Mouse (Mus musculus) urinary bladder, postnatal 25 days (tissue): ENCODE measurements at regions not wholly inside any gene's neighbourhood (a gene's known extent, or its start where the extent isn't known, plus 50 kb on each side); places are given as distances from the start of the nearest gene placed in this dataset.

ENCODE experiments used
- DNase-seq: peaks from one replicate; pipeline ENCODE4 v3.0.0; 2022; ENCODE audit warnings: low spot score

GRCm38 (mm10) chr9:46457945-46458344 lies 138.2 kb upstream of the 4931429L15Rik start:
- DNase-seq = no peak

DNA sequence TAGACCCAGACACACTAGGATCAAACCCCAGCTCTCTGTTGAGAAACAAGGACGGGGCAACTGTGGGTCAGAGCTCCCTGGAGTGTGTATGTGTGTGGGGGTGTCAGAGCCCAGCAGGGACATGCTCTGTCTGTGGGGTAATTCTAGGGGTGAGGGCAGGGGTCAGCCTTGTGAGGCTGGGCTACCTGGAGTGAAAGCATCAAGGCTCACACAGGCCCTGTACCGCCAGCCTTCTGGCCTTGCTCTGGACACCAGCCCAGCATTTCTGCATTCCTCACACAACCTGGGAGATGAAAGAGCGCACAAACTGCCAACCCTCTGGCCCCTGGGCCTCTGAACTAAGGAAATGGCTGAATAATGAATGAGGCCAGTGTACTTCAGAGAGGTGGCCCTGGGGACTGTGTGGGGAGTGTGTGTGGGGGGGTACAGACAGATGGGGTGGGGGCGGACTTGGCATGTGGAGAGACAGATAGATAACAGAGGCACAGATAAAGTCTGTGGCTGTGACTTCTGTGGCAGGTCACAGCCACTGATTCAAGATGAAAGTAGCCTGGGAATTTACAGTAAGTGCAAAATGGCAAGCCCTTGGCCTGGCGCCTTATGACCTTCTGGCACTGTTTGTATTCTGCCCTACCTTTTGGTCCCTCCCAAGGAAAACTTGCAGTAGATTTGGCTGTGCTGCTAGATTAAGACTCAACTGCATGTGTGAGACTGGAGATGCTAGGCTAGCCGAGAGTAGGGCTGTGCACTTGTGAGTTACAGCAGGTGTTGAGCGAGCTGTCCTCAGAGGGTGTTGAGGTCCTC lies 135.2 kb upstream of the 4931429L15Rik start:
- DNase-seq = no peak

DNA sequence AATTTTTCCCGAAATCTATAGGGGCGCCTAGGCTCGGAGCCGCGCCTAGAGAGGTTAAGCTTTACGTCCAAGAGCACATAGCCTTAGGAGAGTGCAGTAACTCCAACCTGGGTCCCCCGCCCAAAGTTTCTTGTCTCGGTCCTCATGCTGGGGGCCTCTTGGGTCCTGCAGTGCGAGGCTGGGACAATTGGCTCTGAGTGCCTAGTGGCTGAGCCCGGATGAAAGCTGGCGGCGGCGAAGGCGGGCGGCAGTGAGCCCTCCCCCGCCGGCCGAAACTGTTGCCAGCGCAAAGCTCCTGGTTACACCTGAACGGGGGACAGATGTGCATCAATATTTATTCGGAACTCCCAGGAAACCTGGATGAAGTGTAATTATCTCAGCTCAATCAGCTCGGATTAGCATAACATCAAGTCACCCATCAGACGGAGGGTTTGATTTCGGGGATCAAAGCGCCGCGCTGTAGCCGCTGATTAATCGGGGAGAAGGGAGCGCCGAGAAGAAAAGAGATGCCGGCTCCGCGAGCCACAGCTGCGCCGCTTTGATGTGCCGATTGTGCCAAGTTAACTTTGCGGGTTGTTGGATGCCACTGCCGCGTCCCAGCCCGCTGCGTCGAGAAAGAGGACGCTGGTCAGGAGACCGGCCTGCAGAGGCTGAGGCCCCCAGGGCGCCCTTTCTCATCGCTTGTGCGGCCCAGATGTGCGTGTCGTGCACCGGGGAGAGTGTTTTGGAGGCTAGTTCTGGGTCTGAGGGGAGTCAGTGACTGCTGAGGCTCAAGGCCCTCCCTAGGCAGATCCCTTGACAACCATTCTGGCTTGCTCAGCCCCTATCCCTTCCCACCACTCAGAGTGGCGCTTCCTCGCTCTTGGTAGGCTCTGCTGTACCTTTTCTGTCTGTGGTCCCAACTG lies 123.7 kb upstream of the 4931429L15Rik start:
- DNase-seq = no peak

GRCm38 (mm10) chr9:46442739-46443181 lies 123.0 kb upstream of the 4931429L15Rik start:
- DNase-seq = no peak

GRCm38 (mm10) chr9:46440226-46440625 lies 120.4 kb upstream of the 4931429L15Rik start:
- DNase-seq = no peak

GRCm38 (mm10) chr9:46434700-46435099 lies 114.9 kb upstream of the 4931429L15Rik start:
- no peak for DNase-seq

- no peak for DNase-seq
Observed at GRCm38 (mm10) chr9:46433716-46434115, 113.9 kb upstream of the 4931429L15Rik start.

GRCm38 (mm10) chr9:46431053-46431452 lies 111.3 kb upstream of the 4931429L15Rik start:
- DNase-seq = no peak

- DNase-seq = no peak
Observed at GRCm38 (mm10) chr9:46423184-46423967, 103.6 kb upstream of the 4931429L15Rik start.

GRCm38 (mm10) chr9:46421688-46422274 lies 102.0 kb upstream of the 4931429L15Rik start:
- no peak for DNase-seq

DNA sequence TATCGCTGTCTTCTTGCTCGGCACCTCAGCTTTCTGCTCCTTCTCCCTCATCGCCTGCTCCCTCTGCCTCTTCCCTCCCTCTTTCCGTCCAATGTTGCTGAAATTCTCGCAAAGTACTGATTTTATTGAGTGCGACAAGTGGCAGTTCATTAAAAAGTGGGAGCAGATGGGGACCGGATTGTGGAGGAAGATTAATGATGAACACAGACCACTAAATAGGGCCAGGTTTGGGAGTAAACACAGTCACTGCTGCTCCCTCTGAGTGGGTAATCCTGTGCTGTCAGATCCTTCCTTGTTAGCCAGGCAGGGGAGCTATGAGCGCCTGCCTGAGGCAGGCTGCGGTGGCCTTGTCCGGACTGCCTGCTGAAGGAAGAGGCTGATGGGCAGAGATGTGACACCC lies 91.9 kb upstream of the 4931429L15Rik start:
- no peak for DNase-seq

- no peak for DNase-seq
Observed at GRCm38 (mm10) chr9:46408776-46409175, 89.0 kb upstream of the 4931429L15Rik start.

DNA sequence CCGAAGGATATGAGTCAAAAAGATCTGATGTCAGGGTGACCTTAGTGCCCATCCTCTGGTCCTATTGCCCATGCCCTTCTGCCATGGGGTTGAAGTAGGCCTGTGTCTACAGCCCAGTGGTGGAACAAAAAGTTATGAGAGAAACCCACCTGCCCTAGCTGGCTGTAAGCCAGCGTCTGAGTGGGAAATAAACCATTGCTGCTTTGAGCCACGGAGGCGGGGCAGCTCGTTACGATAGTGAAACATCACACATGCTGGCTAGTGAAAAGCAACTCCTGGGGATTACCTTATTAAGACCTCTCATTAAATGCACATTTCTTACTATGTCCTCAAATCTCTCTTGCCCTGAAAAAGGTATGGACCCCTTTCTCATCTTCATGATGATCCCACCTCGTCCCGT lies 86.8 kb upstream of the 4931429L15Rik start:
- DNase-seq = no peak

DNA sequence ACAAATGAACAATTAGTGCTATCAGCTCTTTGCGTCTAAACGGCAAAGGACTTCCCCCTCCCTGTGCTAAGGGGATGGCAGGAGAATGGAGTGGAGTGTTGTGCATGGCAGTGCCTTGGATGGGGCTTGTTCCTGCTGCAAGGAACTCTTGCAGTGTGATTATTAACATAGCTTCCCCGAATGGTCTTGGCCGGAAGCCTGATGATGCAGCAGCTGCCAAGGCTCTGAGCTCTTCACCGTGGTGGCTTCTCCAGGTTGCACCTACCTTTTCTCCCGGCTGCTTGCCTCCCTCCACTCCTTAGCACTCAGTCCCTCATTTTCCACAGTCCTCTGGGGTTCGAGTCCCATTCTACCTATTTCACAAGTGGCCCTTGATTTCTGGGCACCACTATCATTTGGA lies 76.8 kb upstream of the 4931429L15Rik start:
- DNase-seq = no peak

GRCm38 (mm10) chr9:46395156-46395765 lies 75.5 kb upstream of the 4931429L15Rik start:
- no peak for DNase-seq

GRCm38 (mm10) chr9:46394239-46394638 lies 74.5 kb upstream of the 4931429L15Rik start:
- DNase-seq = no peak

DNA sequence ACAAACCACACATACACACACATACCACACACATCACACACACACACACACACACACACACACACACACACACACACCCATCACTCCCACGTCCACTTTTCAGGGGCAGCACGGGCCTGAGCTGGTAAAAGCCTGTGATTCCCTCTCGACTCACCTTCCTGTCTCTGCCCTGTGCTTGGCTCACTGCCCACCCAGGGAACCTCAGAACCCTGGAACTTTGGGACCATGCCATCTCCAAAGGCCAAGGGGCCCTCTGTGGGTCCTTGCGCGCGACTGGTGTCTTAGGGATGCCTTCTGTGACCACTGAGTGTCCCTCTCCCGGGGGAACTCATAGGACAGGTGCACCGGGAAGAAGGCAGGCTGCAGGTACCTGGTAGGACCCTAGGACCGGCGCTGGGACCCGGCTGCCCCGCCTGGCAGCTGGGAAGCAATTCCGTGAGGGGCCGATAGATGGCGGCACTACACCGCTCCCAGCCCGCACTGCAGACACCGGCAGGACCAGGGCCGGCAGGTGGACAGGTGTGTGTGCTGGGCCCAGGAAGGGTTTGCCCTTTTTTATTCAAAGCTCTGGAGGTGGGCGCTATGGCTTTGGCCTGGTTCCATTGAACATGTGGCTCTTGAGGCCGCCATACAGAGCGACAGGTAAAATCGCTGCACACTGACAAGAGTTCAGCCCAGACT lies 73.0 kb upstream of the 4931429L15Rik start:
- peak; percentile 53 for DNase-seq

- DNase-seq = no peak
Observed at GRCm38 (mm10) chr9:46389741-46390140, 70.0 kb upstream of the 4931429L15Rik start.

- DNase-seq = no peak
Observed at GRCm38 (mm10) chr9:46388677-46389676, 69.2 kb upstream of the 4931429L15Rik start.
